Mouse (Mus musculus) liver, embryonic 14.5 days (tissue): ENCODE measurements around the gene Dusp15. TPM values are rescaled to one million over a fixed set of nuclear protein-coding genes. Genes with fewer than 3 reads are reported as not detected.

ENCODE experiments used
- ATAC-seq: fragments of 200-750 bp; cut with Nextera tagmentation; 2 replicates; pipeline ENCODE4 v1.8.0; 2017; ENCODE audit warnings: moderate number of reproducible peaks, mild to moderate bottlenecking, moderate library complexity; ENCODE audit not compliant: insufficient read depth
- DNase-seq, 3 experiments: peaks; one replicate each; pipeline ENCODE4 v3.0.0-alpha.2; 2012 to 2013; ENCODE audit warnings: low read depth in 3 of 3, low spot score in 3 of 3
- H3K27ac ChIP-seq: fragments of 300-500 bp; sonication (generic); 2 replicates; pipeline ENCODE4 v1.5.1; 2014; ENCODE audit warnings: moderate library complexity, mild to moderate bottlenecking, control low read depth, inconsistent platforms
- H3K27me3 ChIP-seq: fragments of 300-500 bp; sonication (generic); 2 replicates; pipeline ENCODE4 v1.6.1; 2014; ENCODE audit warnings: mild to moderate bottlenecking, low read length, moderate library complexity; ENCODE audit not compliant: control insufficient read depth, insufficient read depth
- H3K36me3 ChIP-seq: fragments of 300-500 bp; sonication (generic); replicated peaks from 2 replicates; pipeline ENCODE4 v1.6.1; 2014; ENCODE audit warnings: low read depth; ENCODE audit not compliant: control insufficient read depth, insufficient read depth
- H3K4me1 ChIP-seq, 2 experiments: fragments of 200-500 bp in 1 of 2; fragments of 300-500 bp in 1 of 2; sonication (generic) in 1 of 2; replicated peaks; 2 replicates each; pipeline ENCODE4 v1.6.1; 2012 to 2014; ENCODE audit warnings: antibody characterized with exemption in 1 of 2, inconsistent platforms in 1 of 2, low read length in 1 of 2; ENCODE audit not compliant: control insufficient read depth in 2 of 2, insufficient read depth in 2 of 2
- H3K4me2 ChIP-seq: fragments of 300-500 bp; sonication (generic); 2 replicates; pipeline ENCODE4 v1.6.1; 2014; ENCODE audit warnings: low read depth, mild to moderate bottlenecking, control low read depth, moderate library complexity
- H3K4me3 ChIP-seq, 2 experiments: fragments of 200-500 bp in 1 of 2; fragments of 300-500 bp in 1 of 2; sonication (generic) in 1 of 2; 2 replicates each; pipeline ENCODE4 v1.5.1; 2012 to 2014; ENCODE audit warnings: low read depth in 2 of 2, low read length in 2 of 2, mild to moderate bottlenecking in 2 of 2, control low read depth in 1 of 2, inconsistent platforms in 1 of 2, moderate library complexity in 1 of 2; ENCODE audit not compliant: insufficient read depth in 1 of 2
- H3K9ac ChIP-seq: fragments of 300-500 bp; sonication (generic); replicated peaks from 2 replicates; pipeline ENCODE4 v1.6.1; 2014; ENCODE audit warnings: mild to moderate bottlenecking, control low read depth, moderate library complexity
- H3K9me3 ChIP-seq: fragments of 300-500 bp; sonication (generic); 2 replicates; pipeline ENCODE4 v1.6.1; 2016; ENCODE audit warnings: low read length, mixed read lengths; ENCODE audit not compliant: control insufficient read depth
- CTCF ChIP-seq: IDR thresholded peaks from 2 replicates; pipeline ENCODE4 v1.5.1; 2016; ENCODE audit warnings: antibody characterized with exemption, low read depth, control low read depth
- EP300 ChIP-seq: IDR thresholded peaks from 2 replicates; pipeline ENCODE4 v1.6.1; 2016; ENCODE audit warnings: antibody characterized with exemption, low read depth
- WGBS: fragments of 180-500 bp; shearing (Covaris S2); extraction: QIAGEN DNeasy Blood & Tissue Kit; methylation state at CpG from one replicate; pipeline ENCODE4 v1.1.7; 2014; ENCODE audit not compliant: insufficient replicate concordance; 5-methylcytosine and 5-hydroxymethylcytosine counted together
- polyA plus RNA-seq, 2 experiments: library from polyadenylated mRNA; depleted of rRNA in 1 of 2; stranded (reverse) in 1 of 2; unstranded in 1 of 2; fragments of >200 nt; fragmentation: Nextera tagmentation in 1 of 2; extraction: Ambion mirVana in 1 of 2; gene quantifications; 2 replicates each; pipeline versions ENCODE4 v1.2.1 to v1.2.3; 2012 to 2014

The Dusp15 gene
- polyA plus RNA-seq, 2 experiments, result 0.02 TPM; not detected in 1

GRCm38 (mm10) chr2:152950358-152951064 is 987 bp downstream of the Dusp15 start:
- Histone ChIP-seq H3K9me3 (no peaks in the 10 kb centered on the region), H3K4me2 (no peak overlapping the region), H3K9ac (no peak overlapping the region), H3K4me1 (no peaks in the 10 kb centered on the region), H3K36me3 (no peaks in the 10 kb centered on the region), H3K27me3 (peaks cover 33% of the 10 kb centered on the region), H3K4me3 (no peak overlapping the region), H3K27ac (no peak overlapping the region)
- no peak for DNase-seq
- no peak for TF ChIP-seq CTCF
- TF ChIP-seq EP300, result no peak
- 33% methylated on average over 11 of the region's 11 CpGs for WGBS
- ATAC-seq, result no peak

GRCm38 (mm10) chr2:152948438-152949020 is 3.0 kb downstream of the Dusp15 start:
- 53% methylated on average over 5 of the region's 5 CpGs for WGBS
- Histone ChIP-seq H3K4me2 (no peak overlapping the region), H3K4me1 (no peaks in the 10 kb centered on the region), H3K27me3 (peaks cover 37% of the 10 kb centered on the region), H3K27ac (no peak overlapping the region), H3K9me3 (no peaks in the 10 kb centered on the region), H3K36me3 (no peaks in the 10 kb centered on the region), H3K4me3 (no peak overlapping the region), H3K9ac (no peak overlapping the region)
- ATAC-seq, result no peak
- no peak for DNase-seq
- TF ChIP-seq CTCF, result no peak
- no peak for TF ChIP-seq EP300

GRCm38 (mm10) chr2:152947098-152947497 is 4.4 kb downstream of the Dusp15 start:
- Histone ChIP-seq H3K9me3 (no peaks in the 10 kb centered on the region), H3K27ac (no peak overlapping the region), H3K36me3 (no peaks in the 10 kb centered on the region), H3K9ac (no peak overlapping the region), H3K4me2 (no peak overlapping the region), H3K4me3 (no peak overlapping the region), H3K4me1 (no peaks in the 10 kb centered on the region), H3K27me3 (peaks cover 47% of the 10 kb centered on the region)
- no peak for ATAC-seq
- DNase-seq, result no peak
- 40% methylated on average over 7 of the region's 7 CpGs for WGBS
- no peak for TF ChIP-seq EP300
- no peak for TF ChIP-seq CTCF

- H3K4me2 ChIP-seq, result no peak overlapping the region
- ATAC-seq (no peak), DNase-seq (no peak)
- no peak overlapping the region for H3K4me3 ChIP-seq
- H3K27me3 ChIP-seq, result peaks cover 37% of the 10 kb centered on the region
- WGBS, result 37% methylated on average over 9 of the region's 9 CpGs
- H3K9ac ChIP-seq, result no peak overlapping the region
- H3K9me3 ChIP-seq, result no peaks in the 10 kb centered on the region
- H3K27ac ChIP-seq, result no peak overlapping the region
- no peak for TF ChIP-seq CTCF
- TF ChIP-seq EP300, result no peak
- H3K4me1 ChIP-seq, result no peaks in the 10 kb centered on the region
- no peaks in the 10 kb centered on the region for H3K36me3 ChIP-seq
These were observed 7.5 kb downstream of the Dusp15 start for GRCm38 (mm10) chr2:152944013-152944412.

- no peak for TF ChIP-seq EP300
- no peak for TF ChIP-seq CTCF
- no peak overlapping the region for H3K9ac ChIP-seq
- no peak overlapping the region for H3K4me2 ChIP-seq
- no peaks in the 10 kb centered on the region for H3K4me1 ChIP-seq
- no peak for DNase-seq
- H3K27ac ChIP-seq, result no peak overlapping the region
- ATAC-seq, result no peak
- 9% methylated on average over 8 of the region's 8 CpGs for WGBS
- no peaks in the 10 kb centered on the region for H3K9me3 ChIP-seq
- no peaks in the 10 kb centered on the region for H3K36me3 ChIP-seq
- no peak overlapping the region for H3K4me3 ChIP-seq
- H3K27me3 ChIP-seq, result peaks cover 37% of the 10 kb centered on the region
These were observed 7.9 kb downstream of the Dusp15 start for GRCm38 (mm10) chr2:152943568-152943967.
